Mouse (Mus musculus): Measurements from ENCODE around the gene 0610009B22Rik. TPM values are rescaled to one million over a fixed set of nuclear protein-coding genes. Genes with fewer than 3 reads are reported as not detected.

The 0610009B22Rik gene
- polyA plus RNA-seq, 1 experiment: not detected

GRCm38 (mm10) chr11:51644217-51644616, 44.5 kb downstream of the 0610009B22Rik start:
- Histone ChIP-seq H3K4me1 (ENCODE audit: control insufficient read depth, insufficient read depth, low read length) (peaks cover 36% of the 10 kb centered on the region), H3K4me3 (ENCODE audit: insufficient read depth, low read depth, low read length) (peak overlapping the region; percentile 1; the same call in 1 of the 2 replicates), H3K27ac (ENCODE audit: insufficient read depth, low read depth, low read length) (no peak overlapping the region)
- 78% methylated on average over 16 of the region's 16 CpGs for WGBS
- TF ChIP-seq POLR2A (IDR thresholded peaks at IDR 0.05; ENCODE audit: insufficient read depth, low read depth, low read length) (no peak), CTCF (IDR thresholded peaks at IDR 0.05; ENCODE audit: insufficient read depth, low read depth, low read length) (no peak)

- TF ChIP-seq CTCF (IDR thresholded peaks at IDR 0.05; ENCODE audit: insufficient read depth, low read depth, low read length) (no peak), POLR2A (IDR thresholded peaks at IDR 0.05; ENCODE audit: insufficient read depth, low read depth, low read length) (no peak)
- Histone ChIP-seq H3K4me1 (ENCODE audit: control insufficient read depth, insufficient read depth, low read length) (peaks cover 32% of the 10 kb centered on the region), H3K27ac (ENCODE audit: insufficient read depth, low read depth, low read length) (no peak overlapping the region), H3K4me3 (ENCODE audit: insufficient read depth, low read depth, low read length) (peak overlapping the region; percentile 1)
- 46% methylated on average over 15 of the region's 15 CpGs for whole genome bisulfite sequencing
These were observed 44.9 kb downstream of the 0610009B22Rik start for GRCm38 (mm10) chr11:51643761-51644160.

- Histone ChIP-seq H3K4me3 (ENCODE audit: insufficient read depth, low read depth, low read length) (no peak overlapping the region), H3K4me1 (ENCODE audit: control insufficient read depth, insufficient read depth, low read length) (peaks cover 29% of the 10 kb centered on the region), H3K27ac (ENCODE audit: insufficient read depth, low read depth, low read length) (no peak overlapping the region)
- TF ChIP-seq POLR2A (IDR thresholded peaks at IDR 0.05; ENCODE audit: insufficient read depth, low read depth, low read length) (no peak), CTCF (IDR thresholded peaks at IDR 0.05; ENCODE audit: insufficient read depth, low read depth, low read length) (no peak)
- WGBS: 83% methylated on average over 9 of the region's 9 CpGs
These were observed 45.5 kb downstream of the 0610009B22Rik start for GRCm38 (mm10) chr11:51643202-51643601.

GRCm38 (mm10) chr11:51640748-51641147, 47.9 kb downstream of the 0610009B22Rik start:
- H3K4me3 ChIP-seq (ENCODE audit: insufficient read depth, low read depth, low read length): no peak overlapping the region
- WGBS: 64% methylated on average over 7 of the region's 7 CpGs
- no peak overlapping the region for H3K27ac ChIP-seq (ENCODE audit: insufficient read depth, low read depth, low read length)
- no peak for TF ChIP-seq POLR2A (IDR thresholded peaks at IDR 0.05; ENCODE audit: insufficient read depth, low read depth, low read length)
- TF ChIP-seq CTCF (IDR thresholded peaks at IDR 0.05; ENCODE audit: insufficient read depth, low read depth, low read length): no peak
- peaks cover 25% of the 10 kb centered on the region for H3K4me1 ChIP-seq (ENCODE audit: control insufficient read depth, insufficient read depth, low read length)

- peaks cover 16% of the 10 kb centered on the region for H3K4me1 ChIP-seq (ENCODE audit: control insufficient read depth, insufficient read depth, low read length)
- no peak overlapping the region for H3K27ac ChIP-seq (ENCODE audit: insufficient read depth, low read depth, low read length)
- H3K4me3 ChIP-seq (ENCODE audit: insufficient read depth, low read depth, low read length): no peak overlapping the region
- no peak for TF ChIP-seq POLR2A (IDR thresholded peaks at IDR 0.05; ENCODE audit: insufficient read depth, low read depth, low read length)
- TF ChIP-seq CTCF (IDR thresholded peaks at IDR 0.05; ENCODE audit: insufficient read depth, low read depth, low read length): no peak
- WGBS: 74% methylated on average over 5 of the region's 5 CpGs
These were observed 50.2 kb downstream of the 0610009B22Rik start for GRCm38 (mm10) chr11:51638497-51638896.

- H3K27ac ChIP-seq (ENCODE audit: insufficient read depth, low read depth, low read length): no peak overlapping the region; the same call in 1 of the 2 replicates
- WGBS: 6% methylated on average over 17 of the region's 17 CpGs
- peaks cover 11% of the 10 kb centered on the region for H3K4me1 ChIP-seq (ENCODE audit: control insufficient read depth, insufficient read depth, low read length)
- no peak overlapping the region for H3K4me3 ChIP-seq (ENCODE audit: insufficient read depth, low read depth, low read length)
- no peak for TF ChIP-seq CTCF (IDR thresholded peaks at IDR 0.05; ENCODE audit: insufficient read depth, low read depth, low read length)
- no peak for TF ChIP-seq POLR2A (IDR thresholded peaks at IDR 0.05; ENCODE audit: insufficient read depth, low read depth, low read length)
These were observed 50.7 kb downstream of the 0610009B22Rik start for GRCm38 (mm10) chr11:51637971-51638414.

GRCm38 (mm10) chr11:51636323-51636684, 52.4 kb downstream of the 0610009B22Rik start:
- peak overlapping the region; percentile 81 for H3K27ac ChIP-seq (ENCODE audit: insufficient read depth, low read depth, low read length)
- TF ChIP-seq CTCF (IDR thresholded peaks at IDR 0.05; ENCODE audit: insufficient read depth, low read depth, low read length) (no peak), POLR2A (IDR thresholded peaks at IDR 0.05; ENCODE audit: insufficient read depth, low read depth, low read length) (no peak)
- 2% methylated on average over 6 of the region's 6 CpGs for WGBS
- H3K4me1 ChIP-seq (ENCODE audit: control insufficient read depth, insufficient read depth, low read length): peaks cover 5% of the 10 kb centered on the region
- peak overlapping the region; percentile 65 for H3K4me3 ChIP-seq (ENCODE audit: insufficient read depth, low read depth, low read length)

GRCm38 (mm10) chr11:51635525-51636322, 53.0 kb downstream of the 0610009B22Rik start, which contains the start of gene Rmnd5b:
Gene Rmnd5b (minus strand): TSS chr11:51635896.
- peak within 1 kb of the TSS; percentile 81 for H3K27ac ChIP-seq (ENCODE audit: insufficient read depth, low read depth, low read length)
- H3K4me1 ChIP-seq (ENCODE audit: control insufficient read depth, insufficient read depth, low read length): peaks cover 5% of the 10 kb centered on the region
- WGBS: under 1% methylated on average over 61 of the region's 61 CpGs
- TF ChIP-seq CTCF (IDR thresholded peaks at IDR 0.05; ENCODE audit: insufficient read depth, low read depth, low read length): no peak
- TF ChIP-seq POLR2A (IDR thresholded peaks at IDR 0.05; ENCODE audit: insufficient read depth, low read depth, low read length): peak; percentile 35; the same call in 1 of the 2 replicates
- H3K4me3 ChIP-seq (ENCODE audit: insufficient read depth, low read depth, low read length): peak within 1 kb of the TSS; percentile 65

Other genes starting within 250 kb of the 0610009B22Rik start
- gene Phykpl, start 104.1 kb downstream of the 0610009B22Rik start, polyA plus RNA-seq (2012; ENCODE audit: insufficient read depth, insufficient read length, low replicate concordance, missing spikeins): not detected in 2 replicates
- 230 and 328 TPM in 2 replicates for gene Hnrnpab, start 82.0 kb downstream of the 0610009B22Rik start, polyA plus RNA-seq (2012; ENCODE audit: insufficient read depth, insufficient read length, low replicate concordance, missing spikeins)
- not detected in 2 replicates for gene Nhp2, start 69.1 kb downstream of the 0610009B22Rik start, polyA plus RNA-seq (2012; ENCODE audit: insufficient read depth, insufficient read length, low replicate concordance, missing spikeins)
- not detected in 2 replicates for gene Rmnd5b, start 53.0 kb downstream of the 0610009B22Rik start, polyA plus RNA-seq (2012; ENCODE audit: insufficient read depth, insufficient read length, low replicate concordance, missing spikeins)
- gene N4bp3, start 38.0 kb downstream of the 0610009B22Rik start, polyA plus RNA-seq (2012; ENCODE audit: insufficient read depth, insufficient read length, low replicate concordance, missing spikeins): not detected in 2 replicates
- not detected in 2 replicates for gene D930048N14Rik, start 37.9 kb downstream of the 0610009B22Rik start, polyA plus RNA-seq (2012; ENCODE audit: insufficient read depth, insufficient read length, low replicate concordance, missing spikeins)
- not detected in 2 replicates for gene Sec24a, start 74.8 kb upstream of the 0610009B22Rik start, polyA plus RNA-seq (2012; ENCODE audit: insufficient read depth, insufficient read length, low replicate concordance, missing spikeins)
- gene Sar1b, start 74.8 kb upstream of the 0610009B22Rik start, polyA plus RNA-seq (2012; ENCODE audit: insufficient read depth, insufficient read length, low replicate concordance, missing spikeins): not detected in 2 replicates
- not detected in 2 replicates for gene Jade2, start 168.8 kb upstream of the 0610009B22Rik start, polyA plus RNA-seq (2012; ENCODE audit: insufficient read depth, insufficient read length, low replicate concordance, missing spikeins)